Mouse (Mus musculus): ENCODE measurements at regions not wholly inside any gene's neighbourhood (a gene's known extent, or its start where the extent isn't known, plus 50 kb on each side); places are given as distances from the start of the nearest gene placed in this dataset.

GRCm38 (mm10) chr8:109151711-109152110, 342.1 kb upstream of the Pmfbp1 start:
- no peak for DNase-seq (ENCODE audit: low spot score in 2 of 2)

GRCm38 (mm10) chr8:109155489-109155888, 338.3 kb upstream of the Pmfbp1 start:
- no peak for DNase-seq (ENCODE audit: low spot score in 2 of 2)

DNA sequence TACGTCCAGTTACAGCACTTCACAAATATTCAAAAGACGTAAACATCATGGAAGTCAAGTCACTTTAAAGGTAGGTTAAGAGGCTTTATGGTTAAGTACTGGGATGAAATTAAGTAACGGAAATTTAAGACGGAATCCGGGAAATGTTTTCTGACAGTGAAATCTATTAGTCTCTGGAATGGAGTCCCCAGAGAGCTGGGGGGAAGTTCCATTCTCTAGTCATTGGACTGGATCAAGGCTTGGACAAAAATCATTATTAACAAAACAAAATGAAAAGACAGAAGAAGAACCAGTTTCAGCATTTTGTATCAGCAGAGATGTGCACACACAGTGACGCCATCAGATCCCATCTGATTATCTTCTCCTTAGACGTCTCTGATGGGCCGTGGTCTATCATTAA, 337.8 kb upstream of the Pmfbp1 start:
- no peak for DNase-seq (ENCODE audit: low spot score in 2 of 2)

- DNase-seq (ENCODE audit: low spot score in 2 of 2) = no peak
These were observed 321.1 kb upstream of the Pmfbp1 start for GRCm38 (mm10) chr8:109172701-109173100.

- DNase-seq (ENCODE audit: low spot score in 2 of 2) = peak; percentile 12 to 50
These were observed 308.1 kb upstream of the Pmfbp1 start for GRCm38 (mm10) chr8:109185558-109186198.

GRCm38 (mm10) chr8:109187617-109188016, 306.2 kb upstream of the Pmfbp1 start:
- no peak for DNase-seq (ENCODE audit: low spot score in 2 of 2)

DNA sequence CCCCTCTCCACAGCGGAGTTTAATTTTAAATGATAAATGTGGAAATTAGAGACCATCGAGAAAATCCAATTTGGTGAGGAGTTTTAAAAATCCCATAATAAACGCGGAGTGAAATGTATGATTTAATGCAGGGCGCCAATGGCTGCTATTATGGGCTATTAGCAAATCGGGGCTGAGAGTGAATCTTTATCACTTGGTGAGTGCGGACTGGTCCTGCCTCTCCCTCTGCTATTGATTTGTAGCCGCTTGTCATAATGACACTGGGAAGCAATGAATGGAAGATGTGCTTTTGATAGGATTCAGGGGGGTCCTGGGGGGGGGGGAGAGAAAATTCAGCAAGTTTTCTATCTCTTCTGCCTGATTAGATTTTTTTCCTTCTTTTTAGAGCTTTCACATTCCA, 279.6 kb upstream of the Pmfbp1 start:
- DNase-seq (ENCODE audit: low spot score in 2 of 2) = no peak

DNA sequence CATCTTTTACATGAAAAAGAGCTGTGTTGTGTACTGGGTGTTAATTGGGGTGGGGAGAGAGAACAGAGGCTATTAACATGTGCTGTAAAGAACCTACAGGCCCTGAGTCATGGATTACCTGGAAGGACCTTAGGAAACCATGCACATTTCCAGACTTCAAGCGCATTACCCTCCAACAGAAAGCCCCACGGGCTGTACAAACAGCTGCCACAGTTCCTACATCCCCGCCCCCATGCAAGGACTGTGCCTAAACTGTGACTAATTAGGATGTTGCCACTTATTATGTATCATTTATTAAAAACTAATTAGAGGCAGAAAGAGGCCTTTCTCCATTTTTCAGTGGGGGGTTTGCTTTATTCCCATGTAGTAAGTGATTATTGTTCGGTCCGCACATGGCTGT, 277.5 kb upstream of the Pmfbp1 start:
- DNase-seq (ENCODE audit: low spot score in 2 of 2) = no peak

DNA sequence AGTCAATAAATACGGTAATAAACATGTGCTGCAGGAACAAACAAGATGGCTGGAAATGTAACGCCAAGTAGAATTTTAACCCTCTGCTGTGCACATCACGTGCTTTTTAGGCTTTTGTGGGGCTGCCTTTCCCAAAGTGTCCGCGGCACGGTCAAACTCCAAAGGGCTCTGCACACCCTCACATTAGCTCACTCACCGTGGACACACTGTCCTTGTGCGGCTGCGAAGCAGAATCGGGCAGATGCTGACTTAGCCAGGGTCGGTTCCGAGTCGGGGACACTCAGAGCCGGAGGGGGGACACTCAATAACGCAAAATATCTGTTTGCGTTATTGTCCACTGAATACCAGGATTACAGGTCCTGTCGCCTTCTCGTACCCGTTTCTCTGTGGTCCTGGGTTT, 276.5 kb upstream of the Pmfbp1 start:
- DNase-seq (ENCODE audit: low spot score in 2 of 2) = no peak

DNA sequence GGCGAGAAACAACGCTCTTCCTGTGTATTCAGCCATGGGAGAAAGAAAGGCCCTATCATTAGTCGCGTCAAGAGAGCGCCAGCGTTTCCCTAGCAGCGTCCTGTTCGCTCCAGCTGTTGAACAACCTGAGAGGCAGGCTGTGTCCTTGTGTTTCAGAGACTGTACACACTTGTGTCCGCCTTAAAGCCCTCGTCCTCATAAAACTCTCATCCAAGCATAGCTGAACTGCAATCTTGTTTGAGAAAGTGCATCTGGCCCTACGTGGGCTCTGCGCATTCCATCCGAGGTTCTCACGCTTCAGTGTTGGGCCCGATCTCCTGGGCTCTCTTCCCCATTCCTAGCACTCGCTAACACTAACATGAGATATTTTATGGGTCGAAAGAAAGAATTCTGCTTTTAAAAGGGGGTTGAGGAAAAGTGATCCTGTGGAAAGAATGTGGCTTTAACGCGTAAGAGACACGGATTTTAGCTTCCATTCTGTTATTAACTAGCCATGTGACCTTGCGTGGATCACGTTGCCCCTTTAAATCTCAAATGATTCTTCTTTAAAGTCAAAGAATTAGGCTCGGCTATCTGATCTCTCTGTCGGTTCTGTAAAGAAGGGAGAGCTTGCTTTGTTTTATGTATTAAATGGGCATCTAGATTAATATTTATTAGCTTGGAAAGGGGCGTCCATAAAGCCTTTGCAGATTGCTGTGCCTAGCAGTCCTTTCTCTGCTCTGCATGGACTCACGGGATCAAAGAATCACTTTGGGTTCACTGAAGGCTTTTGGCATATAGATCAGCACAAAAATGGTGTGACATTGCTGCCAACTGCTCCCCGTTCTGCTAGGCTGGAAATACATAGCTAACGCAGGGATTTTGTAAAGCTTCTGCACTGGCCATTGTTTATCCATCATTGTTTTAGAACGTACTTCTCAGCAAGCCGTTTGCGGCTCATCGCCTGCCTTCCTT, 261.3 kb upstream of the Pmfbp1 start:
- DNase-seq (ENCODE audit: low spot score in 2 of 2) = no peak

DNA sequence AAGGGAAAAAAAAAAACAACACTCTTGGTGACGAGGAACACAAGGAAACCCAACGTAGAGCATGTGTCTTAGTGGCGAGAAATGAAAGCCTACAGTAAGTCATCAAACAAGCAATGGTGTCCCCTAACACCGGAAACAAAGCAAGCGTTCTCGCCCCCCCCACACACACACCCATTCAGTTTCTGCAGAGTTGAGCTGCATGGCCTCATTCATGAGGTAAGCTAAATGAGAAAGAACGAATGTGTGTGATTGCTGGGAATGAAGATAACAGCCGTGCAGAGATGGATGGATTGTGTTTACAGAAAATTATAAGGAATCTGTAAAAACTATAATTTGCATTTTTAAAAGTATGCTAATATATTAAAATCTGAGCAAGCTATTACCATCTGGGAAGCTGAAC, 248.3 kb upstream of the Pmfbp1 start:
- DNase-seq (ENCODE audit: low spot score in 2 of 2) = no peak

- no peak for DNase-seq (ENCODE audit: low spot score in 2 of 2)
These were observed 246.0 kb upstream of the Pmfbp1 start for GRCm38 (mm10) chr8:109247875-109248274.

- DNase-seq (ENCODE audit: low spot score in 2 of 2) = no peak
These were observed 245.5 kb upstream of the Pmfbp1 start for GRCm38 (mm10) chr8:109248356-109248755.

DNA sequence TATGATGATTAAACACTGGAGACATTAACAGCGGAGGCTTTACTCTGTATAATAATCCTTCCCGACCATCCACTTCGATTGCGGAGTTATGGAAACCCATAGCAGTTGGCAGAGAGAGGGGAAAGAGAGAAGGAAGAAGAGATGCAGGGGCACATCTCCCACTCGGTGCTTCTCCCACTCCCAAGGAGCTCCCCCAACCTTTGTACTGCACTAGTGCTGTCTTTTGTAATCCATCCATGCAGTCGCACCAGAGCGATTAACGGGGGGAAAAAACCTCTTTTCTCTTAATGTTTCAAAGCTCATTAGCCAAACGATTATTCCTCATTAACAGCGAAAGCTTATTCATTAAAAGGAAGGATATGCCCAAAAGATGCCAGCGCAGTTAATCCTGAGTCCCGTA, 244.6 kb upstream of the Pmfbp1 start:
- no peak for DNase-seq (ENCODE audit: low spot score in 2 of 2)

DNA sequence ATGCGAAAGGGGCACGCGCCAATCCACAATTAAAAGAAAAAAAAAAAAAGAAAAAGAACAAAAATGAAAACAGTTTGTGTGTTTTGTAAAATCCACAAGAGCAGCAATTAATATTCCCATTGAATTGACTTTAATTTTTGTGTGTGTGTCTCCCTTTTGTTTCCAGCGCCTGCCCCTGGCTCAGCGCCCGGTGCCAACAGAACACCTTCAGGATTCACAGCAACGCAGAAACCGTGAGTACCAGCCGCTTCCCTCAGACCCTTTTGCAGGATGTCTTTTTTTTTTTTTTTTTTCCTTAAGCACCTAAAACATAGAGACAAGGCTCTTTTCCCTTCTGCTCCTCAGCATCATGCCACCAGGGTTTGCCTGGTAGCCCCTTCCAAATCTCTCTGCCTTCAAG, 244.1 kb upstream of the Pmfbp1 start:
- no peak for DNase-seq (ENCODE audit: low spot score in 2 of 2)

- DNase-seq (ENCODE audit: low spot score in 2 of 2) = no peak
These were observed 243.3 kb upstream of the Pmfbp1 start for GRCm38 (mm10) chr8:109250551-109250950.

DNA sequence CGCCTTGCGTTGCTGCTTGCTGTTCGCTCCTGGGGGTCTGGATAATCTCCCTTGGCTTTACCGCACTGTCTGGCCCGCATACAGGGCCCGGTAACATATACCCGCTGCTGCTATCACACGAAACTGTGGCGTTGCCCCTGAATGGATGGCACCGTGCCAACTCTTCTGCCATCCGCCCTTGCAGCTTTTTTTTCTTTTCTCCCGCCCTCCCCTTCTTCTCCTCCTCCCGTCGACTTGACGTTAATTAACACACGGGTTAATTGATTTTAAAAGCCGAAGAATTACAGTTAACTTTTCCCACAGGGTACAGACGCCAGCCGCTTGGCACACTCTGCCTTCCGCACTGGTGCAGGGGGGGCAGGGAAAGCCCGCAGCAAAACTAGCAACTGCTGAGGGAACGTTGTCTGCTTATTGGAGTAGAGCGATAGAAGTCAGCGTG, 242.4 kb upstream of the Pmfbp1 start:
- DNase-seq (ENCODE audit: low spot score in 2 of 2) = no peak

DNA sequence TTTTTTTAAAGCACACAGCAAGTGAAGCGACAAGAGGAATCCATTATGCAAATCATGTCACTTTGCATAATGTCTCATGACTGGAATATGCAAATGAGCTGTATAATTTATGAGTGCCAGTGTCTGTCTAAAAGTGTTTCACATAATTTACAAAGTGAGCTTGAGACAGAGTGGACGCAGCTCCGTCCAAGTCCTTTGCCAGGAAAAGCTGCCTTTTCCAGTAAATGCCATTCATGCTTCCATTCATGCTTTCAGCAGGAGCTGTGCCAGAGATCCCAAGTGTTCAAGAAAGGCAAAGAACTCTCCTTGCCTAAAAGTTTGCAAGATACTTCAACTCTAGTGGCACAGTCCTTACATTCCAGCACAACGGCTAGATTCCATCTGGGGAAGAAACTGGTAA, 241.4 kb upstream of the Pmfbp1 start:
- DNase-seq (ENCODE audit: low spot score in 2 of 2) = no peak

GRCm38 (mm10) chr8:109279129-109279528, 214.7 kb upstream of the Pmfbp1 start:
- DNase-seq (ENCODE audit: low spot score in 2 of 2) = no peak

- no peak for DNase-seq (ENCODE audit: low spot score in 2 of 2)
These were observed 213.3 kb upstream of the Pmfbp1 start for GRCm38 (mm10) chr8:109280540-109280939.

GRCm38 (mm10) chr8:109281598-109281997, 212.2 kb upstream of the Pmfbp1 start:
- DNase-seq (ENCODE audit: low spot score in 2 of 2) = no peak

- DNase-seq (ENCODE audit: low spot score in 2 of 2) = no peak
These were observed 183.0 kb upstream of the Pmfbp1 start for GRCm38 (mm10) chr8:109310670-109311386.
